Mouse (Mus musculus): ENCODE data around the gene Ifit1bl1.
"Not testable (repeated sequence)": the region's sequence is repeated elsewhere in the genome, so short reads cannot be mapped to it uniquely, and the experiment has no call there.

The Ifit1bl1 gene

DNA sequence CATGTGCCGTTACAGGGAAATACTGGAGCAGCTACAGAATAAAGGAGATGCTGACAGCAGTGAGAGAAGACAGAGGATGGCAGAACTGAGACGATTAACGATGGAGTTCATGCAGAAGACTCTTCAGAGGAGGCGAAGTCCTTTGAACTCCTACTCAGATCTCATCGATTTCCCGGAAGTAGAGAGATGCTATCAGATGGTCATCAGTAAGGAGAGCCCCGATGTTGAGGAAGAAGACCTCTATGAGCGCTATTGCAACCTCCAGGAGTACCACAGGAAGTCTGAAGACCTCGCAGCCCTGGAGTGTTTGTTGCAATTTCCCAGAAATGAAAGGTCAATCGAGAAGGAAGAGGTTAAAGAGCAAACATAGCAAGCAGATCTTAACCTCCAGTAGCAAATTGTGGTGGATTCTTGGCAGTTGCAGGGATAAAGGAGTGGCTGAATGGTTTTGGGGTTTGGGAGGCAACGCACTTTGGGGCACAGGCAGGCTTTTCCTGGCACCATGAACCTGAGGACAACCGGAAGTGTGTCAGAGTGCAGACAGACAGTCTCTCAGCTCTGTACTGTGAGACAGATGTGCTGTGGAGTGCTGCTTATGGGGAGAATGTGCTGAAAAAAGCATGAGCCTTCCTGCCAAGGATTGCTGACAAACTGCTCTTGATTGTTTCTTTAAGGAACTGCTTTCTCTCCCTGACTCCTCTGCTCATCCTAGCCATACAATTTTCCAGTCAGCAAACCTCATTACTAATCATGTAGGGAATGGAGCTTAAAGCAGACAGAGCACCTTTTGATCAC, 13.7 kb downstream of the Ifit1bl1 start:
- DNase-seq (ENCODE audit: low spot score) = not testable (repeated sequence)

DNA sequence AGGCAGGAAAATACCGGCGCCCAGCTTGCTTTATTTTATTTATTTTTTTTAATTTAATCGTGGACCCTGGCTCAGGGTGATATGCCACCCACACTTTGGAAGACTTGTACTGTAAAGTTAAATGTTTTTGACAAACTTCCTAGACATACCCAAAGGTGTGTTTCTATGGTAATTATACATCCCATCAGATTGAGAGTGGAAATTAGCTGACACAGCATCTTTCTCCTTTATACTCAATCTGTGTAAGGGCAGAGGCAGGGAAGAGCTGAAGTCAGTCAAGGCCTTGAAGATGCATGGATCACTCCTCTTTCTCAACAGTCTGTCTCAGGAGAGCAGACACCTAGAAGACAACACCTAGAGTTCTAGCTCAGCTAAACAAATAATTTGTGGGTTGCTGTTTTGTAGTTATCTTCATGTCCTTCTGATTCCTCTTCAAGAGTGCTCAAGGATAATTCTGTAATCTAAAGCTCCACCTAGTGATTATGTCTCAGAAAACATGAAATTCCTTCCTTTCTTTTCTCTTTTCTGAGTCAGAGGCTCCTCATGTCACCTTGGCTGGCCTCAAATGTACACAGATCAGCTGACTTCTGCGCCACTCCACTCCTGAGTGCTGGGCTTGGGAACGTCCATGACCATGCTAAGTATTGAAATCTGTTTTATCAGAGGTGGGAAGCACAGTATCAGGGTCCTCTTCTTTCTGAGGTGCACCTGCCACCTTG, 15.9 kb downstream of the Ifit1bl1 start:
- not testable (repeated sequence) for DNase-seq (ENCODE audit: low spot score)

DNA sequence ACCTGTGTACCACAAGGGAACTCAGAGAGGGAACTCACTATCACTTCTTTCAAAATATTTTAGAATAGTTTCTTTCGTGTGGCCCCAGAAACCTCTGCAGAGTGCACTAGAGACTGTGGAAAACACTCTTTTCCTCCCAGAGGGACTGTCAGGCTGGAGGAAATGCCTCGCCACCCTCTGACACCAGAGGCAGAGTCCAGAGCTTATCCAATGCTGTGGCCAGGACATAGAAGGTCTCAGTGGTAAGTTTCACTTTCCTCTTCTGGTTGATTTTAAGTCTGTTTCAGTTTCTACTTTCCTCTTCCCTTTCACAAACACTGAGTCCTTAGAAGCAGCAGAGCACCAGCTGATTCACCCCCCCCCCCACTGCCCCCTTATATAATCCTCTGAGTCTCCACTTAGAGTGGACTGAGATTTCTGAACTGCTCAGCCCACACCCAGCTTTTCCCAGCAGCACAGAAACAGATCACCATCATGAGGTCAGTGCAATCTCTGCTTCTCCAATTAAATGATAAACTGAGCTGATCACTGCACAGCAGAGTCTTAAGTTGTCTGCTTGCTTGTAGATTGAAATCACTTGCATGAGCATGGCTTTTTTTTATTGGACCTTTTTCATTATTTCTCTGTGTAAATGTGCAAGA, 18.5 kb downstream of the Ifit1bl1 start, which contains the start of gene Ifit3:
Gene Ifit3, plus strand, starts transcription at position 406 of the 641 bp plus-strand sequence.
- DNase-seq (ENCODE audit: low spot score) = not testable (repeated sequence)

DNA sequence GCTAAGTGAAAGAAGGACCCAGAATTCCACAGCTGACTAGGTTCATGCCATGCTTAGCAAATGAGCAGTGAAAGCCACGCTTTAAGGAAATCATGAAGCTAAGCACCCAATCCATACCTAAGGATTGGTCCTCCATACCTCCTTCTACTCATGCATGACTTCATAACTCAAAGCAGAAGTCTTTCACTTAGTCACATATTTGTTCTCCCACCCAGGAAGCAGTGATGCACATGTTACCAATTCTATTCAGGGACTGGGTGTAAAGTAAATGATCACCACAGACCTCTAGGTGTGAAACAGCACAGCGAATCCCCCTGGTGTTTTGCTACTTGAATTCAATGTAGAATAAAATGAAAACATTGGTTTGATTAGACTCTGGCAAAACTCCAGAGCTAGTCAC, 19.1 kb downstream of the Ifit1bl1 start:
- DNase-seq (ENCODE audit: low spot score) = not testable (repeated sequence)

DNA sequence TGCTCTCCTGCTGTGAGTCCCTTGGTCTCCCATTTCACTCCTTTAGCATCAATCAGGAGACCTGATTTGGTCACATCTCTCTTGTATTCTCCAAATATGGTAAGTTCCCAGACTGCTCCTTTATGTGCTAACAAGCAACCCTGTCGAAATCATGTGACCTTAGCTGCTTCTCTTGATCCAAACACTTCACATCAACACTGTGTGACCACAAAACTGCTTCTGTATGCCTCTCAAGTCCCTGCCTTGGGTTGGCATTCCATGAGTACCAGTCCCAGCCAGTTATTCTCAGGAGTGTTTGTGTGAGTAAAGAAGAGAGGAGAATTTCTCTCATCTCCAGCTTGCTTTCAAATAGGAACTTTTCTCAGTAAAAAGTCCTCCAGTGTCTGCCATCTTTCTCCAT, 24.6 kb downstream of the Ifit1bl1 start:
- DNase-seq (ENCODE audit: low spot score) = no peak

DNA sequence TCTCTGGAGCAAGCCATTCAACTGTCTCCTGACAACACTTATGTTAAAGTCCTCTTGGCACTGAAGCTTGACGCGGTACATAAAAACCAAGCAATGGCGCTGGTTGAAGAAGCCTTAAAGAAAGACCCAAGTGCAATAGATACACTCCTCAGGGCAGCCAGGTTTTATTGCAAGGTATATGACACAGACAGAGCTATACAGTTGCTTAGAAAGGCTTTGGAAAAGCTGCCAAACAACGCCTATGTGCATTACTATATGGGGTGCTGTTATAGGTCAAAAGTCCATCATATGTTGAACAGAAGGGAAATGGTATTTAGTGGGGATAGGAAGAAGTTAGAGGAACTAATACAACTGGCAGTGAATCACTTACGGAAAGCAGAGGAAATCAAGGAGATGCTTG, 28.1 kb downstream of the Ifit1bl1 start:
- no peak for DNase-seq (ENCODE audit: low spot score)

DNA sequence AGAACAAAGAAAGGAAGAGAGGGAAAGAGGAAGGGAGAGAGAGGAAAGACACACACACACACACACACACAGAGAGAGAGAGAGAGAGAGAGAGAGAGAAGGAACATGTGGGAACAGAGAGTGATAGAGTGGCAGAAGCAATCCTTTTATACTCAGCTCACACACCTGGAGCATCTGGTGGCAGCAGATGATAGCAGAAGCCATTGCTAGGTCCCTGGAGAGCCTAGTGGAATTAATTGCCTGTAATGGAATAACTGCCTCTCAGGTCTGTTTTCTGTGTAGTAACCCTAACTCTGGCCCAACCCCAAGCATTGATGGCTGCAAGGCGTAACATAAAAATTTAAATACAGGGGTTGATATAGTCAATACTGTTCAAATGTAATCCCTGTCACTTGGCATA, 30.7 kb downstream of the Ifit1bl1 start:
- no peak for DNase-seq (ENCODE audit: low spot score)

DNA sequence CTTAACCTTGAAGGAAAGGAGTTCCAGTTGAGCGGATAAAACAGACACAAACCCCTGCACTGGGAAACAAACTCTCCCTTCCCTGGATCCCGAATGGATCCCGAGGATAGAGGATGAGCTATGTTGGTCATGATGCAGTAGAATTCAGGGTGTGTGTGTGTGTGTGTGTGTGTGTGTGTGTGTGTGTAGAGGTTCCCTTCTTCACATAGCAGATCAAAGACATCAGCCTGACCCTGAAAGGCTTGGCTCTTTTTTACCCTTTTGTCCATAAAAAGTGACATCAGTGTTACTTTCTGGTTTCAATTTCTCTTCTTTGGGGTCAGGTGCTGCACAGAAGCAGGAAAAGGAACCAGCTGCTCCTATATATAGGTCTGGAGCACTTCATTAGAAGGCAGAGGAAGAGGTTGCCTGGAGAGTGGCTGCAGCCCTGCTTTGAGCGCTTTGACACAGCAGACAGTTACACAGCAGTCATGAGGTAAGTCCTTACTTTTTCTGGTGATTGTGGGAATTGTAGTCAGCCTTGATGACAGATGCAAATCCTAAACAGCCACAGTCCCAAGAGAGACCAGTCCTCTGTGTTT, 31.8 kb downstream of the Ifit1bl1 start:
- no peak for DNase-seq (ENCODE audit: low spot score)

DNA sequence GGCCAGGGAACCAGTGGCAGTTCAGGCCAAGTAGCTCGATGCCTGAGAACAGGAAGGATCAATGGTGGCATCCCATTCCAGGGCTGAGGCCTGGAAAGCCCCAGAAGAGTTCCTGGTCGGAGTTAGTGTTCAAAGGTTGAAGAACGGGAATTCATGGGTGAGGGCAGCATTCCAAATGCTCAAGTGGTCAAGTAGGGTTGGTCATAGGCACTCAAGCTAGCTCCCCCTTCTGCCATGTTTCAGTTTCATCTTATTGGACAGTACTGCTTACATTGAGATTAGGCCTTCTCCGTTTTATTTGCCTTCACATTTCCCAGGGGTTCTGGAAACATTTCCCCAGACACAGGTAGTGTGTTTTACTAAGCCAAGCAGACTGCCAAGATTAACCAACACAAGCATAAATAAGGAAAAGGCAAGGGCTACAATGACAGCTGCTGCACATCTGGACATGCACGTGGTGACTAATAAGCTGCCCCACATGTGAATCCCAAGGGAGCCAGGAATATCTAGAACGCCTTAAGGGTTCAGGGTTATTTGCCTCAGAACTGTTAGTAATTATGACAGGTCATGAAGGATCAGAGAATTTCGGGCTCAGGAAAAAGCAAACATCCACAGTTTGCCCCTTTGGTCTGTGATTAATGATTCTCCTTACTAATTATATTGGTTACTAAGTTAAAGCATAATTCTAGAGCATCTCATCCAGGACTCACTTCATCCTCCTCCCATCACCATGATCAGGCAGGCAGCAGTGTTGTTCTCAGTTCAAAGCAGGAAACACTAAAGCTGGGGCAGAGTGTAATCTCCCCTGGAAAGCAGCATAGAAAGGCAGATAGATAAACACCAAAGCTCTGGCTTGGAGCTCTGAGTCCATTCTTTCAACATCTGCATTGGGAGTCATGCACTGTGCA, 32.5 kb downstream of the Ifit1bl1 start:
- no peak for DNase-seq (ENCODE audit: low spot score)

DNA sequence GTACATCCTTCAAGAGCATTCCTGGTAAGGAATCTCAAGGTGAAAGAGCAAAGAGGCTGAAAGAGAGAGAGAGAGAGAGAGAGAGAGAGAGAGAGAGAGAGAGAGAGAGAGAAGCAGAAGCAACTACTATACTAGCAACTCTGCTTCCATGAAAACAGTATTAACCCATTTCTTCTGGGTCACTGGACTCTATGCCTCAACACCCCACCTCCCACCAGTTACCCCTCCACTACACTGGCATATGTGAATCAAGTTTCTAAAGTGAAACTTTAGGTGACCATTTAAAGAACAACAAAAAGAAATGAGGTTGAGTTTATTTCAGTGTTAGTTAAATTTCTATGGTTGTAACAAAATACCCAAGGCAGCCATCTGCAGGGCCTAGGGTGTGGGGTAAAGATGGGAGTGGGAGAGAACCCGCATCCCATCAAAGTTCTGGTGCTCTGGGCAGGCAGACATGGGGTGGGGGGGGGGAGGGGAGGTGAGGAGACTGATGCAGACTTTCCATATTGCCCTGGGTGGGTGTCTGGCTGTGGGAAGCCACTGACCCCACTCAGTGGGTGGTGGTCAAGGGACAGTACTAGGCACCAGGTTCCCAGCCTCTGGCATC, 35.5 kb downstream of the Ifit1bl1 start:
- DNase-seq (ENCODE audit: low spot score) = no peak

DNA sequence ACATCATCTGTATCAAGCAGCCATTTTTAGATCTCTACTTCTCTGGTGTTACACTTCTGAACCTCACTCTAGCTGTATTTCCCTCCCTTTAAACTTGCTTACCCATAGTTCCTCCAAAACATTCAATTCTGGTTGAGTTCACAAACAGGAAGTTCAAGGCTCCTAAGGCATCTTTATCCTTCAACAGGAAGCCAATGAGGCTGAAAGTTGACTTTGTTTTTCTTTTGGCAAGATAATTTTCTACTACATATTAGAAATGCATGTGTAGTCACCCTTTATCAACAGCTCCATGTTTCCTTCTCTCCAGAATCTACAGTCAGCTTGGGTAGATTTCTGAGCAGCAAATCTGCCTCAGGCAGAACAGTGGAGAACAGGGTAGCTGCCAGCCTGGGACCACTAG, 39.2 kb downstream of the Ifit1bl1 start:
- no peak for DNase-seq (ENCODE audit: low spot score)

DNA sequence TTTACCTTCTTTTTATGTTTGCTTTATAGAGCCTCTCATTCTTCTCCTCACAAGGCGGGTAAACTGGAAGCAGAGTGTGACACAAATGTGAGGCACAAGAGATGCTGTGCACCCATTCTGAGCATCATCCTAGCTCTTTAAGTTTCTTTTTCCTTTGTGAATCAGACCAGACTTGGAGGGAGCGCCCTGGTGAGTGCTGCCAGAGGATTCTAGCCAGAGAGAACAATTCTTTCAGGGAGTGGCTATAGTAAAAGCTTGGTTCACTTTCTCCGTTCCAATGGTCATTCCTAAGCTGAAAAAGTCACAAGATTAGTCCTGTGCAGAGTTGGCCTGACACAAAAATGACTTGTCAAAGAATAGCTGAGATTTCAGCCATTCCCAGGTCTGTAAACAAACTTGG, 45.1 kb downstream of the Ifit1bl1 start:
- DNase-seq (ENCODE audit: low spot score) = no peak

DNA sequence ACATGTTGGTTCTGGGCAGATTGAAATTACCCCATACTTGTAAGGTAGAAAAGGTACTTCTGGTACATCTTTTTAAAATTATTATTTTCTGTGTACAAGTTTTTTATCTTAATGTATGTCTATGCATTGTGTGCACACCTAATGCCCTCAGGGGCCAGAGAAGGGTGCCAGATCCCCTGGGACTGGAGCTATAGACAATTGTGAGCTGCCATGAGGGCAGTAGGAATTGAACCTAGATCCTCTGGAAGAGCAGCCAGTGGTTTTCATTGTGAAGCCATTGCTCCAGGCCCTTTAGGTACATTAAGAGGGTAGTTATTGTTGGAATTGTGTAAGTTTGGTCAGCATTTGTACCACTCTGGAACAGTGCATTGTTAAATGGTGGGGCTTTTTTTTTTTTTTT, 47.7 kb downstream of the Ifit1bl1 start:
- no peak for DNase-seq (ENCODE audit: low spot score)

DNA sequence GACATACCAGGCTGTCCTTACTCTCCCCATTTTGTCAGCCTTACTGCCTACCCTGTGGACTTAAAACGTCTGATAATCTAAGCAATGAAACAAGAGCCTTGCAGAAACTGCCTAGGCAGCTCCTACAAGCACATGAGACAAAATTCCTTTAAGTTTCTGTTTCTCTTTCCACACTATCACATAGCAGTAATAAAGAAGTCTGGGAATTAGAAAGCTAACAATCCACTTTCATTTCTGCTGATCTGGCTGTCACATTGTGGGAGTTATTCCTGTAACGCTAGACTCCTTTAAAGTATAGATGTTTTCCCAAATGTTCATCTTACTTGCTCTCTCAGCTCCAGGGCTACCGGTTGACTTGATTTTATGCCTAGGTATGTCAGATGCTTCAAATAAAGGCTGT, 48.2 kb downstream of the Ifit1bl1 start:
- DNase-seq (ENCODE audit: low spot score) = no peak

DNA sequence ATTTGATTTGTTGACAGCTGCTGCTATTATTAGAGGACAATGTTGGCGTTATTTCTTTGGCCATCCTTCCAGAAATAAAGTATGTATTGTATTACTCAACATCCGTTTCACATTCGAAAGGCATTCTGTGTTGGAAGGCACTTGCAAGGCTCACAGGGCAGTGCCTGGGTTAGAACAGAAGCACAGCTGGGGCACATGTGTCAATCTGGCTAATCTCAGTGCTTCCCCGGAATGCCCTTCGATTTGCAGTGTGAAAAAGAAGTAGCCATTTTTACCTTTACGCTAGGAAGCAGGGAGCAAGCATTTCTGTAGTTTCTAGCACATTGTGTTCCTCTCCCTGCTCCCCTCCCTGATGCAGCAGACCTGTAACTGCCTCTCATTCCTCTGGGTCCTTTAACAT, 48.7 kb downstream of the Ifit1bl1 start:
- DNase-seq (ENCODE audit: low spot score) = no peak

DNA sequence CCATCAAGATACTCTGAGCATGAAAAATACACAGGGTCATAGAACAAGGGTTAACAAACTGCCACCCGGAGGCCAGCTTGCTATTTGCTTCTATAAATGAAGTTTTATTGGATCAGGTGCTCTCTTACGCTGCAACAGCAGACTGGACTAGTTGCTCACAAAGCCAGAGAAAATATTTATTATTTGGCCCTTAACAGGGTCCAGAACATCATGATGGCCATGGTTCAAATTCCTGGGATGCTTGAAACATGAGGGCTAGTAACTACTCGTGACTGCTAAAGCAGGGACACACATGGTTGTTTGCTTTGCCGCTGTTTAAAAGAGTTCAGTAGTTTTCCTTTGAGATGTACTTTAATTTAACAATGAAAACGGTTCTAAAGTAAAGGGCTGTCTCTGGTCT, 49.8 kb downstream of the Ifit1bl1 start:
- DNase-seq (ENCODE audit: low spot score) = no peak

DNA sequence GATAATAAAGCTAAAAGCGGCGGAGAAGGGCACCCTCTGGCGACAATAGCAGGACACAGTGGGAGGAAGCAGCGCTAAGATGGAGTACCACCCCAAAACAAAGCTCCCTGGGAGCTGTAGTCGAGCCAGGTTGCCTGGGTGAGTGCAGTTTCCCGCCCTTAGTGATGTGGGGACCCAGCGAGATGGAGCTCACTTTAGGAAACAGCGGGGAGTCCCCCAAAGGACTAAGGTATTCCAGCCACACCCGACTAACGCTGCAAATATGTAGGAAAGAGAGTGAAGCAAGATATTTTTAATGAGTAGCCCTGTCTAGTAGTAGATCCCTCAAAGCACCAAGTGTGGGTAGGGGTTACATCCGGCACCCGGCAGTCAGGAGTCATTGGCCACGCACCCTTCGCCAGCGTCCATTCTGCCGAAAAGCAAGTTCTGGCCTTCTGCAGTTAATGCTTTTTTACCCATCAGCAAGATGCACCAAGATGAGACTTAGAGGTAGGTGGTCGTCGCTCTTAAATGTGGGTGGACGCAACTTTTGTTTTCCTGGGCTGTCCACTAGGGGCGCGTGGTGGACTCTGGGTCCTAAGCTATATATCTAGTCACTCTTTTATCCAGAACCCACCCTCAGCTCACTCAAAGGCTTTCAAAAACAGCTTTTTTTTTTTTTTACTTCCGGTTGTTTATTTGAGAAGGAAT, 51.1 kb downstream of the Ifit1bl1 start, which contains the start of gene Ifit2:
Gene Ifit2, plus strand, starts transcription at position 161 of the 690 bp plus-strand sequence.
- peak; percentile 54 for DNase-seq (ENCODE audit: low spot score)

DNA sequence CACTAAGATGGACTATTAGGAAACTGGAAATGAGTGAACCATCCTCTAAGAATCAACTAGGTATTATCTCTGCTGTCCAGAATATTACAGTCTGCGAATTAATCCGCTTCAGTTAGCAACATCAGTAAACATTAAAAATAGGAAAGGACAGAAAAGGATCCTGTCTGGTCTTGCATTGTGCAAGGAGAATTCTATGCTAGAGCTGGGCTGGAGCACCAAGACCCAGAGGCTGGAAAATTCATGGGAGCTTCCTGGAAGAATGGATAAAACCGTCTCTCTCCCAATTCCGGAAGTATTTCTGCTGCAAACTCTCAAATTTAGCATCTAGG, 51.6 kb downstream of the Ifit1bl1 start:
- DNase-seq (ENCODE audit: low spot score) = no peak

DNA sequence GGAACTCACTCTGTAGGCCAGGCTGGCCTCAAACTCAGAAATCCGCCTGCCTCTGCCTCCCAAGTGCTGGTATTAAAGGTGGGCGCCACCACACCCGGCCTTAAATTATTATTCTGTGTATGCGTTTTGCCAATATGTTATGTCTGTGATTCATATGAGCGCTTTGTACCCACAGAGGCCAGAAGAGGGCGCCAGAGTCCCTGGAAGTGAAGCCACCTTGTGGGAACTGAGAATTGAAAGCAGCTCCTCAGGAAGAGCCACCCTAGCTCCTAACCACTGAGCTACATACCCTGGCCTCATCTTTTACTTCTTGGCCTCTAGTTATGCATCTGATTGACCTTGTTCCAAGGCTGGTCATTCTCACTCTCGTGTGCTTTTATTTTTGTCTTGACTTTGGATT, 53.8 kb downstream of the Ifit1bl1 start:
- DNase-seq (ENCODE audit: low spot score) = peak; percentile 66

DNA sequence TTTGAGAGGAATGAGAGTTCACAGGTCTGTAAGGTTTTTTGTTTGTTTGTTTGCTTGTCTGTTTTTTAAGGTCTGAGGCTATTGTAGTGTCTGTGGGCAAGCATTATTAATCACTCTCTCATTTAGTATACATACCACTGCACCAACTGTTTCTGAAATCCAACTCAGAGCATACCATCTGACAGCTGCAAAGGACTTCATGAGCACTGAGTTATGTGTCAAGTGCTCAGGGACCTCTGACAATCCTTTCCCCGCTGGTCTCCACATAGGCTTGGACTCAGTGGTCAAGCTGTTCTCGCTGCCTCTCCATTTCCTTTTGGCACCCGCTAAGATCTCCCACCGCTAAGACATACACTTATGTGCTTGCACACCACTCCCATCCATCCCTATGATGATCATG, 55.5 kb downstream of the Ifit1bl1 start:
- no peak for DNase-seq (ENCODE audit: low spot score)
